22 mouse cellular contexts compared by ENCODE assay signal in the genomic region with DNA sequence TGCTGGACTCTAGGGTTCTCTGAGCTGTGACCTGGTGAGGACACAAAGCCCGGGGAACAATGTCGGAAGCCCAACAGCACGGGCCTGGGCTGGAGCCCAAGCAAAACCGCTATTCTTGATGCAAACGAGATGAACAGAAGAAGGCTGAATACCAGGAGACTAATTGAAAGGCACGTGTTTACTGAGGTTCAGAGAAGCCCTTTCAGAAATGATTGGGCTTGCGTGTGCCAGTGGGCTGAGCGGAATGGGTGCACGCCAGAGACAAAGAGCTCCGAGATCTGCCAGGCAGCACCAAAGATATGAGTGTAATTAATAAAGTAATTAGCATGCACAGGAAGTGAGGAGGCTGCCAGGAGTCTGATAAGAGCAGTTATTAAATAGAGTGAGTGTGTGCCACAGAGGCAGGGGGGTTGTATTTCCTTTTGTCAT. TPM values are rescaled to one million over a fixed set of nuclear protein-coding genes. Genes with fewer than 3 reads are reported as not detected.
DNase-seq lines count a peak whose midpoint lies in the region; ATAC-seq and TF ChIP-seq lines count a peak whose summit lies in the region.
"Had no signal": no experiment of that assay in that cellular context is flagged by ENCODE, and none has a peak within 500 bp of the region (broad histone marks: within the 10 kb centered on the region; RNA-seq: fewer than 3 reads in every experiment).

No protein-coding gene starts in this region.

- no peak for TF ChIP-seq CTCF in brain, embryonic 14.5 days (IDR thresholded peaks at IDR 0.05; ENCODE audit: borderline replicate concordance, extremely low read depth, insufficient read depth, insufficient read length)
- TF ChIP-seq CTCF in midbrain, postnatal 0 days (IDR thresholded peaks at IDR 0.05): no peak

- H3K9ac ChIP-seq in hindbrain, embryonic 16.5 days (ENCODE audit: low read depth, low read length): no peak overlapping the region
- H3K9ac ChIP-seq in midbrain, postnatal 0 days (replicated peaks; ENCODE audit: low read length, poor library complexity, severe bottlenecking): no peak overlapping the region
- no peak overlapping the region for H3K9ac ChIP-seq in heart, embryonic 11.5 days (ENCODE audit: low read depth, low read length)
- H3K9ac ChIP-seq: limb, embryonic 13.5 days; liver, embryonic 15.5 days had no signal

- no peak for TF ChIP-seq POLR2A in brain, embryonic 14.5 days (IDR thresholded peaks at IDR 0.05; ENCODE audit: borderline replicate concordance, extremely low read depth, insufficient read depth, insufficient read length, poor library complexity, severe bottlenecking)

- DNase-seq in layer of hippocampus, postnatal 14 days (ENCODE audit: low spot score in 2 of 2): peak; percentile 24 to 44
- DNase-seq in layer of hippocampus, postnatal 25 days (ENCODE audit: extremely low spot score in 1 of 2, low spot score in 1 of 2): no peak
- DNase-seq in brain, embryonic 14.5 days (ENCODE audit: low read depth): peak; percentile 86
- no peak for DNase-seq in midbrain, postnatal 0 days (ENCODE audit: low spot score)
- no peak for DNase-seq in gastrocnemius, postnatal 10 days
- no peak for DNase-seq in T-cell, adult 2 months (ENCODE audit: low spot score)
- DNase-seq: adrenal gland, adult 2 months; cerebellum, adult 11 months; cerebellum, postnatal 25 days; gastrocnemius, postnatal 36 days; heart, postnatal 14 days; kidney, postnatal 14 days; lung, postnatal 10 days; right cerebral cortex, postnatal 4 days; thymus, postnatal 36 days had no signal

- H3K27ac ChIP-seq in hindbrain, embryonic 16.5 days (ENCODE audit: low read depth, low read length): no peak overlapping the region
- H3K27ac ChIP-seq in midbrain, postnatal 0 days (ENCODE audit: low read depth, low read length): no peak overlapping the region
- H3K27ac ChIP-seq in heart, embryonic 11.5 days (ENCODE audit: low read depth, low read length): no peak overlapping the region
- H3K27ac ChIP-seq: embryonic facial prominence, embryonic 10.5 days; heart, embryonic 10.5 days; limb, embryonic 13.5 days; liver, embryonic 15.5 days had no signal

- H3K36me3 ChIP-seq in hindbrain, embryonic 16.5 days (ENCODE audit: control insufficient read depth, insufficient read depth, low read length): no peaks in the 10 kb centered on the region
- H3K36me3 ChIP-seq in midbrain, postnatal 0 days (ENCODE audit: insufficient read depth, low read length): peaks cover 5% of the 10 kb centered on the region; the same call in 1 of the 2 replicates
- H3K36me3 ChIP-seq in heart, embryonic 11.5 days (ENCODE audit: control insufficient read depth, insufficient read depth, low read length): no peaks in the 10 kb centered on the region
- H3K36me3 ChIP-seq: embryonic facial prominence, embryonic 10.5 days; heart, embryonic 10.5 days; limb, embryonic 13.5 days; liver, embryonic 15.5 days had no signal

- ATAC-seq in hindbrain, embryonic 16.5 days: peak; percentile 25; the same call in 1 of the 2 replicates
- peak; percentile 36; the same call in 1 of the 2 replicates for ATAC-seq in midbrain, postnatal 0 days (ENCODE audit: low FRiP score)
- ATAC-seq in heart, embryonic 11.5 days (replicated peaks; ENCODE audit: insufficient number of reproducible peaks, low FRiP score, low TSS enrichment): no peak
- ATAC-seq: intestine, postnatal 0 days had no signal

- 41% methylated on average over 10 of the region's 10 CpGs for WGBS in hindbrain, embryonic 16.5 days
- 56% methylated on average over 10 of the region's 10 CpGs for WGBS in midbrain, postnatal 0 days
- WGBS in heart, embryonic 11.5 days (ENCODE audit: insufficient replicate concordance): 81% methylated on average over 10 of the region's 10 CpGs

- H3K4me3 ChIP-seq in hindbrain, embryonic 16.5 days (ENCODE audit: low read length): no peak overlapping the region
- no peak overlapping the region for H3K4me3 ChIP-seq in midbrain, postnatal 0 days (ENCODE audit: low read depth, low read length)
- no peak overlapping the region for H3K4me3 ChIP-seq in heart, embryonic 11.5 days (ENCODE audit: low read depth, low read length)
- H3K4me3 ChIP-seq: embryonic facial prominence, embryonic 10.5 days; heart, embryonic 10.5 days; limb, embryonic 13.5 days; liver, embryonic 15.5 days had no signal

- no peak overlapping the region for H3K4me2 ChIP-seq in hindbrain, embryonic 16.5 days (ENCODE audit: low read length)
- no peak overlapping the region for H3K4me2 ChIP-seq in midbrain, postnatal 0 days (ENCODE audit: low read depth, low read length, poor library complexity, severe bottlenecking)
- H3K4me2 ChIP-seq in heart, embryonic 11.5 days: no peak overlapping the region
- H3K4me2 ChIP-seq: limb, embryonic 13.5 days; liver, embryonic 15.5 days had no signal

- no peaks in the 10 kb centered on the region for H3K27me3 ChIP-seq in hindbrain, embryonic 16.5 days (replicated peaks; ENCODE audit: control insufficient read depth, insufficient read depth, low read length)
- no peaks in the 10 kb centered on the region for H3K27me3 ChIP-seq in midbrain, postnatal 0 days (ENCODE audit: insufficient read depth, low read length)
- no peaks in the 10 kb centered on the region for H3K27me3 ChIP-seq in heart, embryonic 11.5 days (ENCODE audit: control insufficient read depth, insufficient read depth, low read length)
- H3K27me3 ChIP-seq: liver, embryonic 15.5 days had no signal

- peaks cover 4% of the 10 kb centered on the region; the same call in 1 of the 2 replicates for H3K4me1 ChIP-seq in hindbrain, embryonic 16.5 days (ENCODE audit: control insufficient read depth, insufficient read depth, low read depth, low read length)
- no peaks in the 10 kb centered on the region for H3K4me1 ChIP-seq in midbrain, postnatal 0 days (ENCODE audit: insufficient read depth, low read length)
- H3K4me1 ChIP-seq in heart, embryonic 11.5 days (ENCODE audit: control insufficient read depth, insufficient read depth, low read length): no peaks in the 10 kb centered on the region
- H3K4me1 ChIP-seq: embryonic facial prominence, embryonic 10.5 days; liver, embryonic 15.5 days had no signal

- H3K9me3 ChIP-seq in hindbrain, embryonic 16.5 days (ENCODE audit: control insufficient read depth, low read length): no peaks in the 10 kb centered on the region
- no peaks in the 10 kb centered on the region for H3K9me3 ChIP-seq in midbrain, postnatal 0 days (ENCODE audit: low read length)
- no peaks in the 10 kb centered on the region for H3K9me3 ChIP-seq in heart, embryonic 11.5 days (replicated peaks; ENCODE audit: control insufficient read depth, low read length)
- H3K9me3 ChIP-seq: embryonic facial prominence, embryonic 10.5 days; heart, embryonic 10.5 days; limb, embryonic 13.5 days; liver, embryonic 15.5 days had no signal

RNA-seq across cellular contexts. Expression of a gene that starts 50.2 kb away (rescaled TPM):
- total RNA-seq in layer of hippocampus, postnatal 14 days (2021): 1 to 10 TPM; 2.8 to 4.1 TPM
- 1 to 10 TPM; 1.8 to 3.6 TPM for total RNA-seq in layer of hippocampus, postnatal 25 days (2021)
- polyA plus RNA-seq in brain, embryonic 14.5 days (2012; rRNA removed): 1.3 and 1.4 TPM in 2 replicates
- 1.1 and 1.3 TPM in 2 replicates for polyA plus RNA-seq in hindbrain, embryonic 16.5 days (2015; fragmentation: Nextera tagmentation; extraction: Ambion mirVana)
- total RNA-seq in midbrain, postnatal 0 days (2014; rRNA removed): 0.85 and 1.9 TPM in 2 replicates
- polyA plus RNA-seq in midbrain, postnatal 0 days (2015; fragmentation: Nextera tagmentation; extraction: Ambion mirVana): 0.52 and 0.55 TPM in 2 replicates
- 1 to 10 TPM; 1.6 to 1.8 TPM for total RNA-seq in gastrocnemius, postnatal 10 days (2021)
- 0.11 and 0.30 TPM in 2 replicates for polyA plus RNA-seq in heart, embryonic 11.5 days (2014; fragmentation: Nextera tagmentation; extraction: Ambion mirVana)

Comparison
In these comparisons a context has a peak if more than half of its experiments do, and no peak if none do; other contexts are left out.
1. DNase-seq: peak in layer of hippocampus, postnatal 14 days (2 of 2) and brain, embryonic 14.5 days (single experiment); none in layer of hippocampus, postnatal 25 days (0 of 2), midbrain, postnatal 0 days (single experiment), gastrocnemius, postnatal 10 days (single experiment) and T-cell, adult 2 months (single experiment).